In the genomic region with DNA sequence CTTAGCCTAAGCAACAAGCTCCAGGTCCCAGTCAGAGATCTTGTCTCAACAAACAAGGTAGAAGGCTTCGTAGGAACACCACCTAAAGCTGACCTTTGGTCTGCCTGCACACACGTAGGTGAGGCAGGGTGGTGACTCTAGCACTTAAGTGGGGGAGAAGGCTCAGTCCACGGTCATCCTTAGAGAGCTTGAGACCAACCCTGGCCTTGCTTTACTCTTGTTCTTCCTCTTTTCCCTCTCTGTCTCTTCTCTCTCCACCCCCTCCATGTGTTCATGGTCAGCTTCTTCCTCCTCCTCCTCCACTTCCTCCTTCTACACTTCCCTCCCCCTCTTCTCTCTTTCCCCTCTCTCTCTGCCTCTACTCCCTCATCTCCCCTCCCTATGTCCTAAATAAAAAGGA, we compare ENCODE assay signal across 18 mouse cellular contexts.
DNase-seq lines count a peak whose midpoint lies in the region; ATAC-seq and TF ChIP-seq lines count a peak whose summit lies in the region.
"Had no signal": no experiment of that assay in that cellular context is flagged by ENCODE, and none has a peak within 500 bp of the region (broad histone marks: within the 10 kb centered on the region; RNA-seq: fewer than 3 reads in every experiment).

No protein-coding gene starts in this region.

- DNase-seq in MEL-GATA-1-ER (ENCODE audit: extremely low read depth, low read depth) = peak; percentile 63
- no peak for DNase-seq in stomach, postnatal 0 days (ENCODE audit: low spot score)
- DNase-seq in gastrocnemius, postnatal 14 days = no peak
- DNase-seq in urinary bladder, postnatal 14 days (ENCODE audit: low spot score) = no peak
- DNase-seq: cerebellum, postnatal 36 days; heart, postnatal 4 days; retina, postnatal 1 day had no signal

- 0 out of 2 replicates have a peak overlapping the region, but pooled peaks have one; percentile 21 for H3K27ac ChIP-seq in intestine, embryonic 16.5 days (ENCODE audit: low read length)
- H3K27ac ChIP-seq in intestine, embryonic 15.5 days = no peak overlapping the region
- peak overlapping the region; percentile 48 for H3K27ac ChIP-seq in macrophage
- no peak overlapping the region for H3K27ac ChIP-seq in stomach, postnatal 0 days (replicated peaks)
- H3K27ac ChIP-seq: forebrain, embryonic 15.5 days; left cerebral cortex, adult 2 months; liver, embryonic 14.5 days; midbrain, embryonic 12.5 days had no signal

- intact Hi-C loops in gastrocnemius, postnatal 14 days (cut with DNase I; ENCODE audit: low total_unique reads) = no loop called here

- no peak overlapping the region for H3K4me3 ChIP-seq in intestine, embryonic 16.5 days (ENCODE audit: low read length)
- H3K4me3 ChIP-seq in intestine, embryonic 15.5 days (replicated peaks) = no peak overlapping the region
- no peak overlapping the region for H3K4me3 ChIP-seq in macrophage (ENCODE audit: inconsistent target)
- H3K4me3 ChIP-seq in stomach, postnatal 0 days (ENCODE audit: low read depth, low read length) = no peak overlapping the region
- H3K4me3 ChIP-seq: erythroblast, embryonic 14.5 days; forebrain, embryonic 15.5 days; heart, embryonic 12.5 days; left cerebral cortex, adult 2 months; midbrain, embryonic 12.5 days; myocyte had no signal

- peaks cover 12% of the 10 kb centered on the region for H3K4me1 ChIP-seq in intestine, embryonic 16.5 days (ENCODE audit: control insufficient read depth, insufficient read depth, low read length)
- H3K4me1 ChIP-seq in intestine, embryonic 15.5 days (replicated peaks) = peaks cover 8% of the 10 kb centered on the region; the same call in 1 of the 2 replicates
- peaks cover 5% of the 10 kb centered on the region; the same call in 1 of the 2 replicates for H3K4me1 ChIP-seq in stomach, postnatal 0 days (replicated peaks; ENCODE audit: control insufficient read depth, insufficient read depth)

- H3K79me2 ChIP-seq in macrophage (ENCODE audit: inconsistent target) = peaks cover 96% of the 10 kb centered on the region

- ATAC-seq in intestine, embryonic 16.5 days = peak; percentile 59
- ATAC-seq in intestine, embryonic 15.5 days = no peak; the same call in 1 of the 2 replicates
- ATAC-seq in stomach, postnatal 0 days (ENCODE audit: low FRiP score, low TSS enrichment) = peak; percentile 44; the same call in 1 of the 2 replicates
- no peak for ATAC-seq in CD4-positive, CD25-positive, alpha-beta regulatory T cell, adult 4 months
- ATAC-seq: forebrain, embryonic 15.5 days had no signal

- no peaks in the 10 kb centered on the region for H3K27me3 ChIP-seq in intestine, embryonic 16.5 days (replicated peaks; ENCODE audit: control insufficient read depth, insufficient read depth, low read length)
- H3K27me3 ChIP-seq in intestine, embryonic 15.5 days (replicated peaks) = no peaks in the 10 kb centered on the region
- no peaks in the 10 kb centered on the region for H3K27me3 ChIP-seq in stomach, postnatal 0 days (ENCODE audit: control insufficient read depth, insufficient read depth, low read length)
- H3K27me3 ChIP-seq: forebrain, embryonic 15.5 days; heart, embryonic 12.5 days; midbrain, embryonic 12.5 days had no signal

- no peak overlapping the region for H3K9ac ChIP-seq in intestine, embryonic 16.5 days (ENCODE audit: low read depth, low read length)
- no peak overlapping the region for H3K9ac ChIP-seq in intestine, embryonic 15.5 days
- H3K9ac ChIP-seq in stomach, postnatal 0 days (ENCODE audit: low read length) = no peak overlapping the region
- H3K9ac ChIP-seq: forebrain, embryonic 15.5 days; heart, embryonic 12.5 days; liver, embryonic 14.5 days; midbrain, embryonic 12.5 days had no signal

- no peak overlapping the region for H3K4me2 ChIP-seq in intestine, embryonic 16.5 days (ENCODE audit: low read depth, low read length)
- H3K4me2 ChIP-seq in intestine, embryonic 15.5 days (replicated peaks) = no peak overlapping the region
- no peak overlapping the region for H3K4me2 ChIP-seq in stomach, postnatal 0 days (replicated peaks; ENCODE audit: low read depth)
- H3K4me2 ChIP-seq: forebrain, embryonic 15.5 days; heart, embryonic 12.5 days; midbrain, embryonic 12.5 days had no signal

- H3K9me3 ChIP-seq in intestine, embryonic 16.5 days (ENCODE audit: control insufficient read depth, low read length) = no peaks in the 10 kb centered on the region
- H3K9me3 ChIP-seq in intestine, embryonic 15.5 days = no peaks in the 10 kb centered on the region
- no peaks in the 10 kb centered on the region for H3K9me3 ChIP-seq in stomach, postnatal 0 days (ENCODE audit: control insufficient read depth, low read length)
- H3K9me3 ChIP-seq: forebrain, embryonic 15.5 days; heart, embryonic 12.5 days; midbrain, embryonic 12.5 days had no signal

- WGBS in intestine, embryonic 16.5 days = 52% methylated on average over 3 of the region's 3 CpGs
- WGBS in intestine, embryonic 15.5 days = 69% methylated on average over 3 of the region's 3 CpGs
- 0% methylated on average over 2 of the region's 3 CpGs for WGBS in macrophage (ENCODE audit: missing documents)
- 69% methylated on average over 3 of the region's 3 CpGs for WGBS in stomach, postnatal 0 days

- no peak for TF ChIP-seq EP300 in stomach, postnatal 0 days (optimal IDR thresholded peaks at IDR 0.05)

- no peak for TF ChIP-seq CTCF in stomach, postnatal 0 days (IDR thresholded peaks at IDR 0.05; ENCODE audit: low read depth)

- H3K36me3 ChIP-seq in intestine, embryonic 16.5 days (ENCODE audit: control insufficient read depth, insufficient read depth, low read length) = no peaks in the 10 kb centered on the region
- no peaks in the 10 kb centered on the region for H3K36me3 ChIP-seq in intestine, embryonic 15.5 days
- H3K36me3 ChIP-seq in macrophage (ENCODE audit: inconsistent target) = peaks cover 10% of the 10 kb centered on the region; the same call in 1 of the 2 replicates
- H3K36me3 ChIP-seq in stomach, postnatal 0 days (ENCODE audit: control insufficient read depth, insufficient read depth, low read length) = no peaks in the 10 kb centered on the region
- H3K36me3 ChIP-seq: forebrain, embryonic 15.5 days had no signal

Comparison
In these comparisons a context has a peak if more than half of its experiments do, and no peak if none do; other contexts are left out.
1. ATAC-seq: peak in intestine, embryonic 16.5 days (single experiment) and stomach, postnatal 0 days (single experiment); none in intestine, embryonic 15.5 days (single experiment) and CD4-positive, CD25-positive, alpha-beta regulatory T cell, adult 4 months (single experiment).
2. H3K27ac ChIP-seq: peak in intestine, embryonic 16.5 days (single experiment) and macrophage (single experiment); none in intestine, embryonic 15.5 days (single experiment) and stomach, postnatal 0 days (single experiment).